Mouse (Mus musculus) liver, adult 2 months (tissue): ENCODE measurements around the gene Cntn5.

ENCODE experiments used
- CTCF ChIP-seq: fragments of 200-500 bp; IDR thresholded peaks from 2 replicates; pipeline ENCODE4 v1.5.1; 2011; ENCODE audit warnings: low read depth, low read length, control low read depth
- POLR2A ChIP-seq: fragments of 200-500 bp; IDR thresholded peaks from 2 replicates; pipeline ENCODE4 v1.6.1; 2011; ENCODE audit warnings: low read length, control low read depth; ENCODE audit not compliant: insufficient read depth; ENCODE audit errors: extremely low read depth

DNA sequence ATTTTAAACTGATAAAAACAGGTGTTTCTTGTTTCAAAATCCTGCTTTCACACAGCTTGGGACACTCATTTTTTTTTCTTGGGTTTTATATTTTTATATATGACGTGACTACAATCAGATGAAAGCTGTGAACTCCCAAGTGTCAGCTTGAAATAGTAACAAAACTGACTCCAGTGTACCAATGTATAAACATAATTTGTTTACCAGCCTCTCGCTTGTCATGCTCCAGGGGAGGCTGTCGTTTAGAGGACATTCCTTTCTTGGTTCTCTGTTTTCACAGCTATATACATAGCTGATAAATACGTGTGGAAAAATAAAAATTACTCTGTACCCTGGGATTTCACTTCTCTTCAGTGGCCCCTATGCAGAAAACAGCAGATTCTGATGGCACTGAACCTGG is 556.4 kb downstream of the Cntn5 start:
- TF ChIP-seq POLR2A = no peak
- TF ChIP-seq CTCF = no peak
